Mouse (Mus musculus) layer of hippocampus, postnatal 36 days (tissue): ENCODE data around the gene Upp2. TPM values are rescaled to one million over a fixed set of nuclear protein-coding genes. Genes with fewer than 3 reads are reported as not detected.

ENCODE experiments used
- DNase-seq, 2 experiments: peaks; one replicate each; pipeline ENCODE4 v3.0.0; 2022
- total RNA-seq, 2 experiments: library from RNA; stranded (reverse); gene quantifications; 2 replicates each; pipeline ENCODE4 v1.2.3; 2021

Upp2 gene
- 10 to 100 TPM; 32.0 to 35.9 TPM for total RNA-seq

GRCm38 (mm10) chr2:58567066-58567810 lies at the start of gene Upp2, which contains the start of gene Acvr1:
Gene Upp2 (plus strand): TSS chr2:58567298.
Gene Acvr1 (minus strand): TSS chr2:58567157.
- DNase-seq: peak; percentile 87 to 90

GRCm38 (mm10) chr2:58518517-58518916 lies 48.6 kb upstream of the Upp2 start:
- no peak for DNase-seq

GRCm38 (mm10) chr2:58520727-58521126 lies 46.4 kb upstream of the Upp2 start:
- no peak for DNase-seq

- no peak for DNase-seq
Observed at GRCm38 (mm10) chr2:58521621-58522020, 45.5 kb upstream of the Upp2 start.

GRCm38 (mm10) chr2:58523097-58523496 lies 44.0 kb upstream of the Upp2 start:
- no peak for DNase-seq

GRCm38 (mm10) chr2:58523894-58524293 lies 43.2 kb upstream of the Upp2 start:
- DNase-seq: no peak

- DNase-seq: no peak
Observed at GRCm38 (mm10) chr2:58524356-58524755, 42.7 kb upstream of the Upp2 start.

GRCm38 (mm10) chr2:58527786-58528185 lies 39.3 kb upstream of the Upp2 start:
- DNase-seq: no peak

- DNase-seq: no peak
Observed at GRCm38 (mm10) chr2:58529384-58529783, 37.7 kb upstream of the Upp2 start.

GRCm38 (mm10) chr2:58529860-58530440 lies 37.1 kb upstream of the Upp2 start:
- DNase-seq: no peak

- no peak for DNase-seq
Observed at GRCm38 (mm10) chr2:58530521-58530920, 36.6 kb upstream of the Upp2 start.

GRCm38 (mm10) chr2:58532260-58532850 lies 34.7 kb upstream of the Upp2 start:
- peak; percentile 74 to 82 for DNase-seq

- DNase-seq: no peak
Observed at GRCm38 (mm10) chr2:58533521-58534001, 33.5 kb upstream of the Upp2 start.

GRCm38 (mm10) chr2:58534379-58534778 lies 32.7 kb upstream of the Upp2 start:
- DNase-seq: no peak

GRCm38 (mm10) chr2:58535233-58535632 lies 31.9 kb upstream of the Upp2 start:
- DNase-seq: no peak

- DNase-seq: no peak
Observed at GRCm38 (mm10) chr2:58536796-58537195, 30.3 kb upstream of the Upp2 start.

GRCm38 (mm10) chr2:58538196-58538595 lies 28.9 kb upstream of the Upp2 start:
- DNase-seq: no peak

GRCm38 (mm10) chr2:58543252-58543651 lies 23.8 kb upstream of the Upp2 start:
- no peak for DNase-seq

GRCm38 (mm10) chr2:58544368-58544767 lies 22.7 kb upstream of the Upp2 start:
- DNase-seq: no peak

- no peak for DNase-seq
Observed at GRCm38 (mm10) chr2:58546264-58546663, 20.8 kb upstream of the Upp2 start.

- no peak for DNase-seq
Observed at GRCm38 (mm10) chr2:58548943-58549342, 18.2 kb upstream of the Upp2 start.

- DNase-seq: no peak
Observed at GRCm38 (mm10) chr2:58549960-58550359, 17.1 kb upstream of the Upp2 start.

- no peak for DNase-seq
Observed at GRCm38 (mm10) chr2:58550488-58550887, 16.6 kb upstream of the Upp2 start.

GRCm38 (mm10) chr2:58551866-58552265 lies 15.2 kb upstream of the Upp2 start:
- no peak for DNase-seq
